Mouse (Mus musculus): Measurements from ENCODE around the gene Dhrs3.

The Dhrs3 gene

DNA sequence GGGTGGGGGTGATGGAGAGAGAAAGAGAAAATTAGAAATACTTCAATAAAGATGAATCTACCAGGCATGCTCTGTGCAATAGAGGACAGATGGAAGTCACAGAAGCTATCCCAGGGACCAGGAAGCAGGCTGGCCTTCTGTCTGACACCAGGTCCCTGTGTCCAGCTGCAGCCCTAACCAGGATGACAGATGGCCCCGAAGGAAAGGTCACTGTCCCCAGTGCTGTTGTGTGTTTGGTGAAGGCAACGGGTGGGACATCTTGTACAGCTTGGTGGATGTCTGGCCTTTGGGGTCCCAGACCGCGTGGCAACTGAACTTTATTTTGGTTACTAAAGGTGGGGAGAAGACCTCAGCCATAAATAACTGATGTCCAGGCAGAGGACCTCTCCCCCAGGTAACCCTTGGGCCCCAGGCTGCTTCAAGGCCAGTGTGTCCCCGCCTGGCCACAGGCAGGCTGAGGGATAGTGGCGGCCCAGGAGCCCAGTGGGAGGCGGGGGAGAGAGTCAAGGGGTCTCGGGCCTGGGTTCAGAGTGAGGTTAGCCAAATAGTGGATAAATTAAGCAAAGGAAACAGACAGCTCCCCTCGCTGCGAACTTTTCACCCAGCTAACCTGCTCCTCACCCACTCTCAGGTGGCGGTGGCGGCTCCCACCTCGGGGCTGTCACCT, 48.3 kb downstream of the Dhrs3 start:
- no peak for DNase-seq

- no peak for DNase-seq
Observed at GRCm38 (mm10) chr4:144942433-144942832, 49.8 kb downstream of the Dhrs3 start.

DNA sequence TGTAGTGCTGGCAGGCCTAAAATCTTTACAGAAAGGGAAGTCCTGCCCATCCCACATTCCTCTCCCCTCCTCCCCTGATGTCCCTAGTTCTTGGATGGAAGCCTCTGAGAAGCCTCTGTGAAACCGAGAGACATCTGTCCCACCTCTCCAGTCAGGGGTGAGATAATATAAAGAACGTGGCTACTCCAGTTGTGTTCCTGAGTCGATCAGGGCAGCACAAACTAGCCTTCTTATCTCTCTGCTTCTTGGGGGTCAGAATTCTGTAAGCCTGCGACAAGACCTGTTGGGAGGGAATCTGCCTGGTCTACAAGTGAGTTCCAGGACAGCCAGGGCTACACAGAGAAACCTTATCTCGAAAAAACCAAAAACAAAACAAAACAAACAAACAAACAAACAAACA, 50.6 kb downstream of the Dhrs3 start:
- DNase-seq: no peak

- no peak for DNase-seq
Observed at GRCm38 (mm10) chr4:144947738-144948390, 55.2 kb downstream of the Dhrs3 start.

DNA sequence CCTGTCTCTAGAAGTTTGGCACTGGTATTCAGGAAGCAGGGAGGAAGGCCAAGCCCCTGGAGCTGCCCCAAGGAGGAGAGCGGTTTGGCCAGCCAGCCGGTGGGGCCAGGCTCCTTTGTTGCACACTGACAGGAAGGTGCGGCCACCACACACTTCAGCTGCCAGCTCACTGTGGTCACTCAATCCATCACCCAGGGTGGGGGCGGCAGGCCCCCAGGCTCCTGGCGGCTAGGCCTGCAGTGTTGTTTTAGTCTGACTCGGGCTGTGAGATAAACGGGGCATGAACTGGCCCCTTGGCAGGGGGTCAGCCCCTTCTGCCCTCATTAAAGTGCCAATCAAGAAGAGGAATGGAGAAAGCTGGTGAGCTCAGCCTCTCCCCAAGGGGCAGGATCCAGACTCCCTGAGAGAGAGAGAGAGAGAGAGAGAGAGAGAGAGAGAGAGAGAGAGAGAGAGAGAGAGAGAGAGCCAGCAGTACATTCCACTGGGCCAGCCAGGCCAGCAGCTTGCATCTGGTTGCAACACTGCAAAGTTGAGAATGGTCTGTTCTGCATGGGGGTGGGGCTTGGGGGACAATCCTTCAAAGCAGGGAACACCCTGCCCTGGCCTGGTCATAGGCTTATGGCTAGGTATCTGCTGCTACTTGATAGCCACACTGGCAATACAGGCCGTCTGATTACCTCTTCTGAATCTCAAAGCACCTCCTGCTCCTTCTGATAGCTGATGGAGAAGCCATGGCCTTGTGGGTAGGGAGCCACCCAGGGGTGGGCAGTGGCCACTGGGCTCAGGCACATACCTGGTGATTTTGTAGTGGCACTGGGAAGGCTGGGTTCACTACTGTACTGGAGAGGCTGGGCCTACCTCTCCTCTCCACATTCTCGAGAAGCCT, 57.1 kb downstream of the Dhrs3 start:
- DNase-seq: peak; percentile 36

DNA sequence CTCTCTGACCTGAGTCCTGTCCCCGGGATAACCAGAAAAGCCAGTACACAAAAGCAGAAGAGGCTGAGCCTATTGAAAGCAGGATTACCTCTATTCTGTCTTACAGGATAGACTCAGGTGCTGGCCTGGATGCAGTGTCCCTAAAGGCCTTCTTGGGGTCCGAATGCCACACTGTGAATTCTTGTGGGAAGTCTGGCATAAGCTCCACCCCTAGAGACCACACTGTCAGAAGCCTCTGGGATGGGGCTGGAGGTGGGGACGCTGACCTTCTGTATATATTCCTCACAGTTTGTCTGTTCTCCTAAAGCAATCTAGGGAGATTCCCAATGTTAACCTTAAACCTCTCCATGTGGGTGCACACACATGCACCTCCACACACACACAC, 57.7 kb downstream of the Dhrs3 start:
- no peak for DNase-seq

GRCm38 (mm10) chr4:144950883-144951282, 58.3 kb downstream of the Dhrs3 start:
- DNase-seq: no peak

DNA sequence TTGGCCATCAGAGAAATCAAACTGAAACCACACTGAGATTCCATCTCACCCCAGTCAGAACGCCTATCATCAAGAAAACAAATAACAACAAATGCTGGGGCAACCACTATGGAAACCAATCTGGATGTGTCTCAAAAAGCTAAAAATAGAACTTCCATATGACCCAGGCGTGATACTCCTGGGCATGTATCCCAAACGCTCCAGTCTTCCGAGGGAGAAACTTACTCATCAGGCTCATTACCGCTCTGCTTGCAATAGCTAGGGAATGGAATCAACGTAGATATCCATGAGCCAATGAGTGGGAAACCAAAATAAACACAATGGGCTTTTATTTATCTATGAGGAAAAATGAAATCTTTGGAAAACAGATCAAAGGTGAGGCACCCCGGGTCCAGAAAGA, 59.2 kb downstream of the Dhrs3 start:
- DNase-seq: no peak

DNA sequence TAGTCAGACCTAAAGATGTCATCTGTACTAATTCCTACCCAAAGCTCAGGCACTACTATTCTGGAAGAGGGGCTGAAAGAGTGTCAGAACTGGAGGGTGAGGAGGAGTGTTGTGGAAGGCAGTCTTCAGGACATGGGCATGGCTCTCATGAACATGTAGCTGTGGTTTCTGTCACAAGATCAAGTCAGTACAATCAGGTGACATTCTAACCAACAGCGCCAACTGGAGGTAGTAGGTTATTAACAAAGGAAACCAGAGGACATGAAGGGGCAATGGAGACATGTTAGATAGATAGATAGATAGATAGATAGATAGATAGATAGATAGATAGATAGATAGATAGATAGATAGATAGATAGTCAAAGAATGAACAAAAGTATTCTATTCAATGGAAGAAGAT, 60.8 kb downstream of the Dhrs3 start:
- no peak for DNase-seq

DNA sequence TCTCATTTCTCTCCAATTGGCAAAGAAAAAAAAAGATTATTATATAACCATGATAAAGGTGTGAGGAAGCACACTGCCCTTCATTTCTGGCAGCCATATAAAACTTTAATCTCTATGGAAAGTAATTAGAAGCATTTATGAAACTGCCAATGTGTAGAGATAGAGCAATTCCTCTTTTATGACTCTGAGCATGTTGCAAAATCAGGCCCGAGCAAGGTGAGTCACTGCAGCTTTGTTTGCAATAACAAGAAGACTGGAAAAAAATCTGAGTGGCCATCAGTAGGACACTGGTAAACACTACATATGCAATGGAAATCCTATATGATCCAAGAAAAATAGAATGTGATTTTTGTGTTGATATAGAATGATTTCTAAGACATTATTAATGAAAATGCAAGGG, 63.2 kb downstream of the Dhrs3 start:
- DNase-seq: no peak

DNA sequence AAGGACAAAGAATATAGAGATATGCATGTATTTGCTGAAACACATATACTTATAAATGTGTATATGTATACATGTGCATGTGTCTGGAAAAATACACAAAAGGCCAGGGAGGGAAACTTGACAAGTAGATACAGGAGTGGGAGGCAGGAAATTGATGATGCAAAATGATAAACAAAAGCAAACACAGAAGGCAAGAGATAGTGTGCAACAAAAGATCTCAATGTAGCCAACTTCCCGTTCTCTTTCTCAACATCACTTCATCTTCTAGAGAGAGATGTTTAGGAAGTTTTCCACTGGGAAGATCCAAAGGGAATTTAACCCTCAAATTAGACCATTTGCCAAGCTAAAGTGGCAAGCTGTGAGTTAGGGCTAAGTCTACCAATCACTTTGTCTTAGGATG, 63.7 kb downstream of the Dhrs3 start:
- no peak for DNase-seq

DNA sequence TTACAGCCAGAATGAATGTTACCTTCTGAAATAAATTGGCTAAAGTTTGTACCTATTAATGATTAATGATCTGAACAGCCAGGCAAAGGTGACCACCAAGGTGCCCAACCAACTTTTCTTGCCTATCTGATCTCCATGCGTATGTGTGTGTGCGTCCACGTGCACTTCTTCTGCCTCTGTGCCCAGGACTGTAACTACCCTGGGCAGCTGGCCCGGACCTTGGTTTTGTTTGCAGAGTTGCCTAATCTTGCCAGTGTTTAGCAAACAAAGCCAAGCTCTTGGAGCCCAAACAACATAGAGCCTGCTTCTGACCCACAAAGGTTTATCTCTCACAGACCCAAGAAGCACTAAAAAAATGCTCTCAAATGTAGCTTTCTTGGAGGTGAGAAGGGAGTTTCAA, 64.6 kb downstream of the Dhrs3 start:
- no peak for DNase-seq

GRCm38 (mm10) chr4:144957721-144958120, 65.1 kb downstream of the Dhrs3 start:
- DNase-seq: no peak

- no peak for DNase-seq
Observed at GRCm38 (mm10) chr4:144960188-144960904, 67.7 kb downstream of the Dhrs3 start.

DNA sequence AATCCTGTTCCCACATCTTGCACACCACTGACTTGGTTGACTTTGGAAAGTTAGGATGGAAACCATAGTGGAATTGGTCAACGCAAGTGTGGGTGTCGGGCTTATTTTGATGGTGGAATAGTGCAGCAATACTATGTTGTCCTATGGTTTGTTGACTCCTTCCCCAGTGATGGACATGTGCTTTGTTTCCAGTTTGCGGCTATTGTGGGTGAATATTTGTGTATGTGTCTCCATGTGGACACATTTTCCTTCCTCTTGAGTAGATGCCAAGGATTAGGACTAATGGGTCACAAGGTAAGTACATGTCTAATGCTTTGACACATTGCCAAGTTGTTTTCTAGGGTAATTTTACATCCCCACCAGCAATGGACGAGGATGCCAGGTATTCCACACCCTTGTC, 68.6 kb downstream of the Dhrs3 start:
- DNase-seq: no peak

- no peak for DNase-seq
Observed at GRCm38 (mm10) chr4:144961696-144962095, 69.1 kb downstream of the Dhrs3 start.

DNA sequence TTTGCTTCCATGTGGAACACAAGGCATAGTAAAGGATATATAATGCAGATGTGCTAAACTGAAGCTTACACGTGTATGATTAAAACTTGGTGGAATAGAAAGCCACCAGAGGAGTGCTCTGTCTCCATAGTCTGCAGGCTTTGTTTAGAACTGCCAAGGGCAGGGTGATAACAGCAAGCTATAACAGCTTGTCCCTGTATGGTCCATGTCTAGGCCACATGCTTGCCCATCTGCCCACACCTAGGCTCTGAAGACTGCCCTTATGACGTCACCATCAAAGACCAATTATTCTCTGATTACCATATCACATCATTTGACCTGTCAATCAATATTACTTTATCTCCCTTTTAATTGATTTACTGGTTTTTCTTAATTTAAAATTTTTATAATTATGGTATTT, 72.6 kb downstream of the Dhrs3 start:
- no peak for DNase-seq

DNA sequence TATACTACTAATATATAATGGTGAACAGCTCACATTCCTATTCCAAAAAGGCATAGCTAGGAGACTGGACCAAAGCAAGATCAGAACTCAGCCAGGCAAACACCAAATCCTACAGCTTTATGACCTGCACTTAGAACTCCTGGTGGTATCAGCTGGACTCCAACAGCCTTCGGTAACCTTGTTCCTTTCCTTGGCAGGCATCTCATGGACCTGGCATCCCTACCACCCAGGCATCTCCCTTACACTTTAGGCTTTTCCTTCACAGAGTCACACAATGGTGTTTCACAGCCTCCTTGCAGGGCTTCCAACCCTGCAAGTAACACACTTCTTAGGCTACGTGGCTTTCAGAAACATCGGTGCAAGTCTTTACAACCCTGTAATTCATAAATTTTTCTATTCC, 75.7 kb downstream of the Dhrs3 start:
- no peak for DNase-seq

DNA sequence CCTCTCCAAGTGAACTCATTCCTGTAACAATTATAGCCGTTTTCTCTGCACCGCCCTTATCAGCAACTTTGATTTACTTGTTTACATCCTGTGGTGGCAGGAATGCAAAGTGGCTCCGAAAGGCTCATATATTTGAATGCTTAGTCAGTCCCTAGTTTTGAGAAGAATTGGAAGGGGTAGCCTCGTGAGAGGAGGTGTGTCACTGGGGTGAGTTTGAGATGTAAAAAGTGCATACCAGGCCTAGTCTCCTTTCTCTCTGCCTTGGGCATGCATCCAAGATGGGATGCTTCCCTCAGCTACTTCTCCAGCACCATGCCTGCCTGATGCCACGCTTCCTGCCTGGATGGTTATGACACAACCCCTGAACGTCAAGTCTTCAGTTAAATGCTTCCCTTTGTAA, 76.4 kb downstream of the Dhrs3 start:
- no peak for DNase-seq

DNA sequence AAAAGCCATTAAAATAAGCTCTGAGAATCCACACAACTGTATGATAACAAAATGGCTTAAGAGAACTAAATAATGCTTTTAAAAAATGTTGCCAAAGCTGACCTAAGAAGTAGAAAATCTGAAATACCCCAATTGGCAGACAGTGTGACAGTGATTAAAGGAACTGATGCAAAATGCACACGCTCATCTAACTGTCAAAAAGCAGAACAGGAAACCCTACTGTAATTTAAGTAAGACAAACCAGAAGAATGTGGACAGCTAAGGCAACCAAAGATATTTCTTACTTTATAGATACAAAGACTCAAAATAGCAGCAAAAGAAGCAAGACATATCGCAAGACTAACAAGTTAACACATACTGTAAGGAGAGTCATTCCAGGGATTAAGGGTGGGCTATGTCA, 78.4 kb downstream of the Dhrs3 start:
- DNase-seq: no peak

DNA sequence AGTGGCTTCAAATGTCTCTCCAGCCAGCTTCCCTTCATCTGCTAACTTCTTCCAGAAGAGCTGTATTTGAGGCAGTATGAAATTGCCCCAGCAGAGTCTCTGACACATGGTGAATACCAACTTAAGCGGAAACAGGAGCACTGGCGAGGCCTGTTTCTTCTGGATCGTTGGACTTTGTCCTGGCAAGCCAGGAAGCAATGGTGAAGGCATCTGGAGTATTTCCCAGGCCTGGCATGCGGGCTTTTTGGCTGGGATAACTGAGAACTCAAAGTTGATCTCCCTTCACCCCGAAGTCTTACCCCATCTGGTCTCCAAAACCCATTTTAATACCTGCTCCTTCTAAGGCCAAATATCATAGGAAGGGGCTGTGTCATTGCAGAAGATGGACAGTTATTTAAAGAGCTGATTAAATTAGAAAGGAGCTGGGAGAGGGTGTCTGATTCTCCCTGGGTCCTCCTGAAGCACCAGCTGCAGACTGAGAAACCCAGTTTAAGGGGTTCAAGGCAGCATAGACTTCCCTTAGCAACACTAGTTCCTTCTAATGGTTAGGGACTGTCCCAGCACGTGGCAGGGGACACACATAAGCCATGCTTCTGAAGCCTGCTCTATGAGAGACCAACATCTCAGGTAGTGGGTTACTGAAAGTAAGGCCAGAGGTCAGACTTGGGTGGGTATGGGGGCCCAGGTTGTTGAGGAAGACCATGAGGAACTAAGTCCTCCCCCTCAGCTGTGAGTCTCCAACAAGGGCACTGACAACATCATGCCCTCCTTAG, 80.5 kb downstream of the Dhrs3 start:
- peak; percentile 82 for DNase-seq

- no peak for DNase-seq
Observed at GRCm38 (mm10) chr4:144974458-144974857, 81.8 kb downstream of the Dhrs3 start.

GRCm38 (mm10) chr4:144975505-144975904, 82.9 kb downstream of the Dhrs3 start:
- no peak for DNase-seq
